Mouse (Mus musculus) splenic B cell, adult 2 months (primary cell): ENCODE results near the gene Dnajc12.
"Not testable (repeated sequence)": the region's sequence is repeated elsewhere in the genome, so short reads cannot be mapped to it uniquely, and the experiment has no call there.

Experiments used
- DNase-seq: peaks from one replicate; pipeline ENCODE4 v3.0.0-alpha.2; 2011; ENCODE audit warnings: low read depth, low spot score
- H3K27me3 ChIP-seq: 2 replicates; pipeline ENCODE4 v1.6.1; 2012; ENCODE audit warnings: mild to moderate bottlenecking, low read length, moderate library complexity, mixed read lengths; ENCODE audit not compliant: control insufficient read depth, poor library complexity, insufficient read depth, severe bottlenecking
- H3K36me3 ChIP-seq: 2 replicates; pipeline ENCODE4 v1.6.1; 2012; ENCODE audit warnings: mild to moderate bottlenecking, low read length, moderate library complexity, mixed read lengths; ENCODE audit not compliant: control insufficient read depth, poor library complexity, insufficient read depth, severe bottlenecking

Gene Dnajc12

DNA sequence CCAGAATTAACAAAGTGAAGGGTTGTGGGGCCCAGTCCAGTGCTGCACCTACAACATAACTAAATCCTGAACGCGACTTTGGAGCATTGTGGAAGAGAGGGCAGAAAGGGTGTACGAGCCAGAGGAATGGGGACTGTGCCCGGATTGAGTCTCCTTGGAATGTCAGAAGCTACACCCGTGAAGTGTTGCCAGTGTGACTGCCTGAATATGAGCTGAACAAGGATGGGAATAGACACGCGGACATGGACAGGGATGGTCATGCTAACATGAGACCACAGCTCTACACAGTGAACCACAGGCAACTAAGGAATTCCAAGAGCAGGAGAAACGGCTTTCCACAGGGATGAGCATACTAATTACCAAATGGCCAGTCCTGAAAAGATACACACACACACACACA is 49.9 kb downstream of the Dnajc12 start:
- no peaks in the 10 kb centered on the region for H3K27me3 ChIP-seq
- H3K36me3 ChIP-seq = no peaks in the 10 kb centered on the region
- DNase-seq = no peak

DNA sequence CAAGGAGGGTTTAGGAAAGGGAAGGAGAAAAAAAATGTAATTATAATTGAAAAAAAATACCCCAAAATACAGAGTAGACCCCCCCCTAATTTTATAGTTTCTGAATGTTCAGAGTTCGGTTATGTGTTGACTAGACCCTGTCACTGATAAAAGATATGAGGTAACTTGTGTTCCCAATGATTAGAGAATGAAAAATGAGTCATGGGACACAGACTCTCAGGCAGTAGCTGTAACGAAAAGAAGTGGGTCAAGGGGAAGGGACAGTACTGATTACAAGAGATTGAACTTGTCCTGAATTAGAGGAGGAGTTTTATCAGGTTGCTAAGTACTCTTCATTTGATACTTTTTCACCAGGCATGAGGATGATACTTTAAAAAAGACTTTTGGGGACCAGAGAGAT is 50.6 kb downstream of the Dnajc12 start:
- Histone ChIP-seq H3K36me3 (no peaks in the 10 kb centered on the region), H3K27me3 (no peaks in the 10 kb centered on the region)
- DNase-seq = no peak

GRCm38 (mm10) chr10:63438736-63439262 is 56.6 kb downstream of the Dnajc12 start:
- H3K27me3 ChIP-seq = no peaks in the 10 kb centered on the region
- H3K36me3 ChIP-seq = no peaks in the 10 kb centered on the region
- DNase-seq = no peak

GRCm38 (mm10) chr10:63439694-63440228 is 57.5 kb downstream of the Dnajc12 start:
- H3K36me3 ChIP-seq = no peaks in the 10 kb centered on the region
- no peaks in the 10 kb centered on the region for H3K27me3 ChIP-seq
- no peak for DNase-seq

GRCm38 (mm10) chr10:63444602-63445387 is 62.6 kb downstream of the Dnajc12 start:
- not testable (repeated sequence) for DNase-seq, H3K36me3 ChIP-seq, H3K27me3 ChIP-seq

DNA sequence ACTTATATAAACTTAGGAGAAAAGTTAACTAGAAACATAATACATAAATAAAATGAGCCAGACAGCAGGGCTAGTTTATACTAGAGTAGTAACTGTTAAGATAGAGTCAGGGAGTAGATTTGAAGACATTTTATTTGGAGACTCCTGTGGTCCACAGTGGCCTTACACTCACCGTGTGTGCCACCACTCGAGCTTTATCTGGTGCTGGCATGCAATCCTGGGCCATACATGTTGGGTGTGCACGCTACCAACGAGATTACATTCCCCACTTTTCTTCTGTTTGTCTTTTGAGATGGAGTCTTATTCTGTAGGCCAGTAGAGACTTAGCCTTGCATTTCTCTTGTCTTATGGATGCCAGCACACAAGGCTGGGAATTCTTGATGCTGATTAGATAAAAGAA is 71.7 kb downstream of the Dnajc12 start:
- H3K36me3 ChIP-seq = no peaks in the 10 kb centered on the region
- DNase-seq = no peak

DNA sequence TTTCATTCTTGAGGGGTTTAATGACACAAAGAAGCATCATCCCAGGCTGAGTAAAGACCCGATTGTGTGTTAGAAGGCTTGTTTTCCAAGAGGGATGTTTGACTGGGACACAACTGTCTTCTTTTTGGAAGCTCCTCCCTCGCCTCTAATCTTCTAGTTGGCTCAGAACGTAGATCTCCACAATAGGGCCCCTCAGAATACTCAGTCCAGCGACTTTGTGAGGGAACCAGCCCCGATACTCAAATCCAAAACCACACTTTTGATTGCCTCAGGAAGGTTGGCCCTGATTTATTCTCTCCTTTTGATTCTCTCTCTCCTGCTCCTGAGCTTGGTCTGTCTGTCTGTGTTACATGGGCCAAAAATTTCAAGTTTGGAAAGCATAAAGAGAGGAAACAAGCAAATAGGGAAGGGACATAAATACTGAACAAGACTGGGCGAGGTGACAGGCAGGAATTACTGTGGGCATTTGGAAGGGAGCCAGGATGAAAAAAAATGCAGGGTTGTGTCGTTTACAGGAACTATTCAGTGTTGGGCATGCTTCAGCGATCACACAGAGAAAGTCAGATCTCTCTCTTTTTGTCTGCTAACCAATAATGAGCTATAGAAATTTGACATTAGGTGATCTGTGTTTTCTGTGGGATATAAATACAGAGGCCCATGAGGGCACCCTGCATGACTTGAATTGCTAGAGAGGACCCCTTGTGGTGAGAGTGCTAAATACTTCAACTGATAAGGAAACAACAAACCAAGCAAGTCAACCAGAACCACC is 73.1 kb downstream of the Dnajc12 start:
- peak; percentile 21 for DNase-seq
- no peaks in the 10 kb centered on the region for H3K27me3 ChIP-seq

More for the DNA sequence above, 71.7 kb downstream of the Dnajc12 start:
- no peaks in the 10 kb centered on the region for H3K27me3 ChIP-seq

DNA sequence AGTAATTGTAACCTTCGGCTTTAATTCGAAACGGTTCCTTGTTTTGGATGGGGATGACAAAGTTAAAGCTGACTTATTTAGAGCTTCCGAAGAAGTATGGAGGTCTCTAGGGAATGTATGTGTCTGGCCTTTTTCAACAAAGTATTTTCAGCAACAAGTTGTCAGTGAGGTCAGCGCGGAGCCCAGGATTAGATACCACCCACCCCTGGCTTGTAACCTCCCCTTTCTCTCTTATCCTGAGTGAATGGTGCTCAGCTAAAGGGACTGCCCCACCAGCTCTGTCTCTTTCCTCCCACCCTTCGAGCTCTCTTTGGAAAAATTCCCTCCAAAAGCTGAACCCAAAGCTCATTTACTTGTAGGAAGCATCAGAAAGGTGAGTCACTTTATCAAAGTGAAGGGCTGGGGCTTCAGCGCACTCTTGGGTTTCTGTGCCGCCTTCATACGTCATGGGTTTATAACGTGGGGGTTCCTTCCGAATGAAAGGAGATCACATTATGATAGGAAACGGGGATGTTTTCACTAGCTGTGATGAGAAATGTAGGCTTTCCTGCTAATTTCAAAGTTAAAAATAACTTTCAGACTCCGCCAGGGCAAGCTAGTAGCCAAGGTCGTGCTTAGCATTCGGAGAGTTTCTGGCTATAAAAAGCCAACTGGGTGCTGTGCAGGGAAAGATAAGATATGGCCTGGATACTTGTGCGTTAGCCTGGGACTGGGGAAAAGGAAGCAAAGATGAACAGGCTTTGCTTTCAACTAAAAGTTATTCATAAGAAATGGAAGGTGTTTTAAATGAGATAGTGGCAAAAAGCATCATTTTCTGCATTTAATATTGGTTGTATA is 75.3 kb downstream of the Dnajc12 start:
- Histone ChIP-seq H3K36me3 (no peaks in the 10 kb centered on the region), H3K27me3 (no peaks in the 10 kb centered on the region)
- no peak for DNase-seq

More for the DNA sequence above, 73.1 kb downstream of the Dnajc12 start:
- no peaks in the 10 kb centered on the region for H3K36me3 ChIP-seq
